Mouse (Mus musculus): ENCODE measurements at regions not wholly inside any gene's neighbourhood (a gene's known extent, or its start where the extent isn't known, plus 50 kb on each side); places are given as distances from the start of the nearest gene placed in this dataset.
A peak's percentile ranks its signal among the peaks of the same experiment; 100 is the strongest.
"Not testable (repeated sequence)": the region's sequence is repeated elsewhere in the genome, so short reads cannot be mapped to it uniquely, and the experiment has no call there.

DNA sequence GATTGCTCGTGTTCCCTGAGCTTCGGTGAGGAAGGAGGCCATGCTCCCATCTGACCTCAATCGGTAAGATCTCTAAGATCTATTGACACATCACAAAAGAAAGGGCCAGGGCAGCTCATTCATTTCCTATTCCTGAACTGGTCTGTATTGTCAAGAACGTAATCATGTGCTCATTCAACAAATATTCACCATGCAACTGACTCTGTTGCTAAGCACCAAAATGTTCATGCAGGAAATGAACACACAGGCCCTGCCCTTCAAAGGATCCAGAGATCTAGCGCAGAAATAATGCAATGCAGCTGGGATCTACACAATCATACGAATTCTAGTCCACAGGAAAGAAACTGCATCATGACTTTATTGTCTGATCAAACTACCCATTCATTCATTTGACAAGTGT is 413.3 kb downstream of the Lrig3 start:
- no peak for DNase-seq (ENCODE audit: low spot score)

DNA sequence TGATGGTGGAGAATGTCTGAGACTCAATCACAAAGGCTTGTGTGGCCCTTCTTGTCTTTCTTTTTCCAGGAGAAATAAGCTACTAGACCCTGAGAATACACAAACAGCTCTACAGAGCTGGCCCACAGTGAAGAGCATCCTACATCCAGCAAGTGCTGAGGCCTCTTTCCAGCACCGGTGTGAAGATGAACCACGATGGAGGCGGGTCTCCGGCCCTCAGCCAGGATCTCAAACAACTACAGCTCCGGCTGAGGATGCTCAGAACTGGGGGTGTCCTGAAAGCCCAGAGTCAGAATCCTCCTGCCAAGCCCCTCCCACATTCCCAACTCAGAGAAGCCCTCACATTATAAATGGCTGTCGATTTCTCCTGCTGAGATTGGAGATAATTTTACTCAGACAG is 407.9 kb downstream of the Lrig3 start:
- DNase-seq (ENCODE audit: low spot score) = no peak

GRCm38 (mm10) chr10:126371881-126372280 is 405.9 kb downstream of the Lrig3 start:
- DNase-seq (ENCODE audit: low spot score) = no peak

GRCm38 (mm10) chr10:126349076-126349475 is 383.1 kb downstream of the Lrig3 start:
- DNase-seq (ENCODE audit: low spot score) = no peak

- DNase-seq (ENCODE audit: low spot score) = no peak
Observed at GRCm38 (mm10) chr10:126337426-126337825, 371.5 kb downstream of the Lrig3 start.

DNA sequence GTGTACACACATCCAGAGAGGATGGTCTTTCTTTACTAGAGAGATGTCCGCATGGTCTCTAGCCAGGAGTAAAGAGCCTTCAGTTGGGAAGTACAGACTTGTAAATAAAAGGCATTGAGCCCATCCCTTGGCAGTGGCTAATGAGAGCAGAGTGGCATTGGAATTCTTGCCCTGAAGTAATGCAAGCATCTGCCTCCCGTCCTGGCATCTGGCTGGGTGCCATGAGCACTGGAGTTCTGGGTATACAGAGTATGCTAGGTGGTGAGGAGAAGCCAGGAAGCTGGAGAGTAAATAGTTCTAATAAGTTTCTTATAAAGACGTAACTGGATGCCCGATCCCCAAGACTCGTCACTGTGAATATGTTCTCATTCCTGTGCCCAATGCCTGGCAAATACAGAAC is 367.8 kb downstream of the Lrig3 start:
- no peak for DNase-seq (ENCODE audit: low spot score)

DNA sequence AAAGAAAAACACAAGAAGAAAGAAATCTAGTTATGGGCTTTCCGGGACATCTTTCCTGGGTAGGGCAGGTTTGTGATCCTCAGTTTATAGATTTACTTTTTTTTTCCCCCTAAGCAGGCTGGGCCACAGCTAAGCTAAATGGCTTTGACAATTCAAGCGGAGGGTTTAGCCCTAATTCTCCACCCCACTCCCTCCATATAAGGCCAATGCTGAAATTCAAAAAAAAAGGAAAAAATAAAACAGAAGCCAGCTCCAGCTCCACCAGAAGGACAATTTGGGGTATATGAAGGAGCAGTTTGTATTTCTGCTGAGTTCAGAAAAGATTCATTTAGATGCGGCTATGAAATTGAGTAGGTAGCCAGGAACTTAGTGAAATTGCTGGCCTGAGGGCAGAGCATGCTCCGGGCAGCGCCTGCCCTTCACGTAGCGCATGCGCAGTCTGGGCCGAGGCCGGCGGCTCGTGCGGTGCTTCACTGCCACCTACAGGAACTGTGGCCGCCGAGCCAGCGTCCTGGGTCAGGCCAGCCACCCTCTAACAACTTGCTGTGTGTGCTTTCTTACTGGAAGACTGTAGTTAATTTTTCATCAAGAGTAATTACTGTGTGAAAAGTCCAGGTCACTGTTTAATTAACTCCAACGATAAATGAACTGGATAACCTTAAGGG is 364.5 kb downstream of the Lrig3 start:
- DNase-seq (ENCODE audit: low spot score) = peak; percentile 82

GRCm38 (mm10) chr10:126320831-126321230 is 354.9 kb downstream of the Lrig3 start:
- DNase-seq (ENCODE audit: low spot score) = no peak

- DNase-seq (ENCODE audit: low spot score) = no peak
Observed at GRCm38 (mm10) chr10:126319795-126320194, 353.8 kb downstream of the Lrig3 start.

DNA sequence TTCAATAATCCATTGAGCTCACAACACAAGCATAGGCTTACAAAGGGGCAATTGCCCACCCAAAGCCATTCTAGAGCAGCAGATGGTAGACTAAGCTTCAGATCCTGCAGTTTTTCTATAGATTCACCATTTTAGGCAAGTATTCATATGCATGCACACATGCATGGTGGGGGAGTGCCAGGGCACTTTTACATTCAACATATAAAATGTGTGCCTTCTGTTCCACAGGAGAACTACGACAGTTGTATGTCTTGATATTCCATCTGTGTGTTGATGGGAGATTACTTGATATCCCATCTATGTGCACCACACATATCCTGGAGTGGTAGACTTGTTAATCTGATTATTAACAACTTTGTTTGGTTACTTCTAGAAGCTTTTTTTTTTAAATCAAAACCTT is 334.0 kb downstream of the Lrig3 start:
- DNase-seq (ENCODE audit: low spot score) = no peak

- no peak for DNase-seq (ENCODE audit: low spot score)
Observed at GRCm38 (mm10) chr10:126298211-126298610, 332.2 kb downstream of the Lrig3 start.

DNA sequence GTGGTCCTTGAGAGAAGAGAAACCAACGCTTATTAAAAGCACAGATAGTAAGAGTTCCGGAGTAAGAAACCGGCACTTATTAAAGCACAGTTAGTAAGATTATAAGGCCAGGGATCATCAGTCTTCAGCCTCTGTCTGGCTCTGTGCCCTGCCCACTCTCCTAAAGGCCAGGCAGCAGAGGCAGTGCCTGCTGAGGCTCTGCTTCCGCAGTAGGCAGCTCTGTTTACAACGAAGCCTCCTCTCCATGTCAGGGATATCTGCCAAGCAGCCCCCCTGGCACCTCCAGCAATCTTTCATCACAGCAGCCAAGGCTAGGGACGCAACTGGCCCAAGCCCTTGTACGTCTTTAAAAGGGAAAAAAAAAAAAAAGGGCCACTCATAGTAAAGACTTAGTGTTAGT is 329.9 kb downstream of the Lrig3 start:
- DNase-seq (ENCODE audit: low spot score) = no peak

DNA sequence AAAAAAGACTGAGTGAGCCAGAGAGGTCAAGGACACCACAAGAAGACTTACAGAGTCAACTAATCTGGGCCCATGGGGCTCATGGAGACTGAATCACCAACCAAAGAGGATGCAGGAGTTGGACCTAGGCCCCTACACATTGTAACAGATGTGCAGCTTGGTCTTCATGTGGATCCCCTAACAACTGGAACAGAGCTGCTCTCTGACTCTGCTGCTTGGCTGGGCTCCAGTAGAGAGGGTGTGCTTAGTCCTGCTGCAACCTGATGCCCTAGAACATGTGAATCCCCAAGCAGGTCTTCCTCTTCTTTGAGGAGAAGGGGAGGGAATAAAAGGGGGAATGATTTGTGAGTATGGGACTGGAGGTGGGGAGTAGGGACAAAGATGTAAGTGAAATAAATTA is 325.8 kb downstream of the Lrig3 start:
- DNase-seq (ENCODE audit: low spot score) = no peak

- DNase-seq (ENCODE audit: low spot score) = not testable (repeated sequence)
Observed at GRCm38 (mm10) chr10:126285096-126285495, 319.1 kb downstream of the Lrig3 start.

DNA sequence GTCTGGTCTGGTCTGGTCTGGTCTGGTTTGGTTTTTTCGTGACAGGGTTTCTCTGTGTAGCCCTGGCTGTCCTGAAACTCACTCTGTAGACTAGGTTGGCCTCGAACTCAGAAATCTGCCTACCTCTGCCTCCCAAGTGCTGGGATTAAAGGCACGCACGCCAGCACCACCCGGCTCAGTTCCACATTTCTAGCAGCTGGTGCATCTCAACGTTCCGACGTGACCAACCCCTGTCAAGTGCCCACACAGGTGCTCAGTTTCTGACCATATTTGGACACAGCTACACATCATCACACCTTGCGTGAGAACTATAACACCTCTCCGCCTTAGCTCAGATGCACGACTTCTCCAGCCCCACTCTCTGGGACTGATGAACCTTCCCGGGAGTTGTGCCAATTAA is 304.4 kb downstream of the Lrig3 start:
- DNase-seq (ENCODE audit: low spot score) = no peak

GRCm38 (mm10) chr10:126267321-126267998 is 301.5 kb downstream of the Lrig3 start:
- no peak for DNase-seq (ENCODE audit: low spot score)

DNA sequence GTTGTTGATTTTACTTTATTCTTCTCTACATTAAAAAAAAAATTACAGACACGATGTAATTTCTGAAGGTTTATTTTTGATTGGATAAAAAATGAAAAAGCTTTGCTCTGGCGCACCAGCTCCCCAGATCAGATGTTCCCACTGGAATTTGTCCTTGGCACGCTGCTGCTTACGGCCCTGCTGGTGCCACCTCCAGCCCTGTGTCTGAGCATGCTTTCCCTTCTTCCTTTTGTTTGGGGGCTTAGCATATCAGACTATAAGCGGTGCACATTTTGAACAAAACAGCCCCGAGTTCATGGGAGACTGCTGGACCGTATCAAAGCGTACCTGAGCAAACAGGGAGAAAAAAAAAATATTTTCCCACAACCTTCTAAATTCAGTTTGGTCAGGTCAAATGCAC is 291.2 kb downstream of the Lrig3 start:
- peak; percentile 38 for DNase-seq (ENCODE audit: low spot score)

GRCm38 (mm10) chr10:126254198-126254597 is 288.2 kb downstream of the Lrig3 start:
- no peak for DNase-seq (ENCODE audit: low spot score)

GRCm38 (mm10) chr10:126249176-126249575 is 283.2 kb downstream of the Lrig3 start:
- DNase-seq (ENCODE audit: low spot score) = no peak

DNA sequence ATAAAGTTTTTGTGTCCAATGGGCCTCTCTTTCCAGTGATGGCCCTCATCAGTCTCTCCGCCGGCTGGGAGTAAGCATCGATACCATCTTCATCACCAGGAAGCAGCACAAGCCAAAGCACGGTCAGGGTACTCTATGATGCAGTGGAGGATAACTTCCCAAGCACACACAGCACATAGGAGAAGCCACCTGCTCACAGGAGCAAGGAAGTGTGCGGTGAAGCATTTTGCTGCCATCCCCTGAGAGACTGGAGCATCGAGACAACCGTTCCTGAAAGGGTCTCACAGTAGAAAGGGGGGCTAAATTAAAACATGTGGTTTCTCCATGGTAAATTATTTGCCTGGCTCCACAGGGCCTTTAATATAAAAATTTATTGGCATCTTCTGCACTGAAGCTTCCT is 277.1 kb downstream of the Lrig3 start:
- DNase-seq (ENCODE audit: low spot score) = no peak

- DNase-seq (ENCODE audit: low spot score) = no peak
Observed at GRCm38 (mm10) chr10:126239536-126239935, 273.6 kb downstream of the Lrig3 start.
